Mouse (Mus musculus) cerebellum, adult 2 months (tissue): ENCODE results near the gene Ceacam3.
"Not testable (repeated sequence)": the region's sequence is repeated elsewhere in the genome, so short reads cannot be mapped to it uniquely, and the experiment has no call there.

Experiments used
- CTCF ChIP-seq: fragments of 200-500 bp; IDR thresholded peaks from 2 replicates; pipeline ENCODE4 v1.5.1; 2011; ENCODE audit warnings: low read depth, mild to moderate bottlenecking, control low read depth, low read length, moderate library complexity, borderline replicate concordance; ENCODE audit not compliant: insufficient read depth
- POLR2A ChIP-seq: fragments of 200-500 bp; IDR thresholded peaks from 2 replicates; pipeline ENCODE4 v1.6.1; 2011; ENCODE audit warnings: low read length, control low read depth, borderline replicate concordance; ENCODE audit not compliant: insufficient read depth

- not testable (repeated sequence) for TF ChIP-seq CTCF, POLR2A
Observed at GRCm38 (mm10) chr7:17101631-17102030, 48.5 kb upstream of the Ceacam3 start.
